ENCODE assay signal across 8 mouse cellular contexts in the genomic region with DNA sequence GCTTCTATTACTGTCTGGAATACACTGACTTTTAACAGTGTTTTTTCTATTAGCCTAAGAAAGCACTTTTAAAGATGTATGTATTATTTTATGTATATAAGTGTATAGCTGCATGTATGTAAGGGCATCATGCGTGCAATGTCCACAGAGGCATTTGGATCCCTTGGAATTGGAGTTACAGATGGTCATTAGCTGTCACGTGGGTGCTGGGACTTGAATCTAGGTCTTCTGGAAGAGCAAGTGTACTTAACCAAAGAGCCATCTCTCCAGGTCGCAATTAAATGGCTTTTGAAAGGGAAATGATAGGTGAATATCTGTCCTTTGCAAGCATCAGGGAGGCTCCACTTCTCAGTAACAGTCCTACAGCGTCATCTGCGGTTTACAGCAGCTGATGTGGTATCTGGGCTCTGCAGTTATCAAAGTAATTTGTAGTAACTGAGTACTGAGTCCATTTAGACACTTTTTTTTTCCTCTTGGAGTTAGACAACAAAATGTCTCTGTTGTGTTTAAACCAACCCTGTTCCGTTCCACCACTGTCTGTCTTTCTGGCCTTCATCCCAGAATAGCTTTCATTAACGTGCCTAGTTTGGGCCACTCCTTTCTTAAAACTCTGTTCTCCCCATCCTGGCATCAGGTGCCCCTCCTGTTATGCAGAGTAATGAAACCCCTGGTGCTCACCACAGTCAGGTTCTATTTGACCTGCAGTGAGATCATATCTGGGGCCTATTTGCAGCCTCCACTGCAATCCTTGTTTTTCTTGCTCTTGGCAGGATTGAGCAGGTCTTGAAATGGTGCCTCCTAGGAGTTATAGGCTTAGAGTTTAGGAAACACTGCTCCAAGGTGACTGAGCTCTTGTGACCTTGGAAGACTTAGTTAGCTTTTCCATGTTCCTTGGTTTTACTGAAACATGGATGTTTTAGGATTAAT. TPM values are rescaled to one million over a fixed set of nuclear protein-coding genes. Genes with fewer than 3 reads are reported as not detected.
DNase-seq lines count a peak whose midpoint lies in the region; ATAC-seq and TF ChIP-seq lines count a peak whose summit lies in the region.

No protein-coding gene starts in this region.

- peak overlapping the region; percentile 85 for H3K4me3 ChIP-seq in gastrocnemius, adult 2 months
- no peak overlapping the region; the same call in 1 of the 2 replicates for H3K4me3 ChIP-seq in hindbrain, embryonic 16.5 days (ENCODE audit: low read length)

- peaks cover 21% of the 10 kb centered on the region for H3K4me1 ChIP-seq in hindbrain, embryonic 16.5 days (ENCODE audit: control insufficient read depth, insufficient read depth, low read depth, low read length)

- H3K27me3 ChIP-seq in hindbrain, embryonic 16.5 days (replicated peaks; ENCODE audit: control insufficient read depth, insufficient read depth, low read length) = no peaks in the 10 kb centered on the region

- no peak for ATAC-seq in hindbrain, embryonic 16.5 days
- peak; percentile 55 for ATAC-seq in megakaryocyte progenitor cell, adult 5-6 weeks (replicated peaks; ENCODE audit: poor library complexity)

- no peak for TF ChIP-seq CTCF in gastrocnemius, adult 2 months (IDR thresholded peaks at IDR 0.05)

- 77% methylated on average over 7 of the region's 7 CpGs for WGBS in hindbrain, embryonic 16.5 days

- peak overlapping the region; percentile 77 for H3K4me2 ChIP-seq in hindbrain, embryonic 16.5 days (ENCODE audit: low read length)

- DNase-seq in gastrocnemius, adult 2 months = no peak
- DNase-seq in gastrocnemius, postnatal 25 days = no peak
- DNase-seq in MEL-GATA-1-ER (ENCODE audit: extremely low read depth, low read depth) = peak; percentile 70
- DNase-seq in left cerebral cortex, postnatal 4 days = no peak
- no peak for DNase-seq in gastrocnemius, postnatal 10 days
- DNase-seq in layer of hippocampus, postnatal 36 days = no peak

- intact Hi-C loops in gastrocnemius, adult 2 months (cut with DNase I) = loop anchor here (5.0 kb wide), 1 partner anchor 39 kb away; a partner anchor contains a TSS
- intact Hi-C loops in left cerebral cortex, postnatal 4 days (cut with DNase I) = loop anchor here (10.0 kb wide), 1 partner anchor 207 kb away; no protein-coding TSS in a partner anchor

- no peaks in the 10 kb centered on the region for H3K9me3 ChIP-seq in hindbrain, embryonic 16.5 days (ENCODE audit: control insufficient read depth, low read length)

- peaks cover 1% of the 10 kb centered on the region; the same call in 1 of the 2 replicates for H3K36me3 ChIP-seq in hindbrain, embryonic 16.5 days (ENCODE audit: control insufficient read depth, insufficient read depth, low read length)

- no peak overlapping the region for H3K9ac ChIP-seq in hindbrain, embryonic 16.5 days (ENCODE audit: low read depth, low read length)

- peak overlapping the region; percentile 97 for H3K27ac ChIP-seq in gastrocnemius, adult 2 months
- peak overlapping the region; percentile 55; the same call in 1 of the 2 replicates for H3K27ac ChIP-seq in hindbrain, embryonic 16.5 days (ENCODE audit: low read depth, low read length)

RNA-seq across cellular contexts. Expression of a gene that starts 14.9 kb away (rescaled TPM):
- 10 to 100 TPM; 28.7 to 31.2 TPM for total RNA-seq in gastrocnemius, adult 2 months (2021)
- 10 to 100 TPM; 29.7 to 43.1 TPM for total RNA-seq in gastrocnemius, postnatal 25 days (2021)
- 98.0 and 99.8 TPM in 2 replicates for polyA plus RNA-seq in hindbrain, embryonic 16.5 days (2015; fragmentation: Nextera tagmentation; extraction: Ambion mirVana)
- total RNA-seq in megakaryocyte progenitor cell, adult 5-6 weeks (2015) = 233 and 245 TPM in 2 replicates
- 309 and 383 TPM in 2 replicates for total RNA-seq in megakaryocyte progenitor cell, adult 5-6 weeks (2017)
- 10 to 100 TPM; 29.4 to 31.3 TPM for total RNA-seq in left cerebral cortex, postnatal 4 days (2021)
- total RNA-seq in gastrocnemius, postnatal 10 days (2021) = 10 to 100 TPM; 44.1 to 46.0 TPM
- total RNA-seq in layer of hippocampus, postnatal 36 days (2021) = 10 to 100 TPM; 43.2 to 49.3 TPM

RNA-seq across cellular contexts. Expression of a gene that starts 37.5 kb away (rescaled TPM):
- total RNA-seq in gastrocnemius, adult 2 months (2021) = 10 to 100 TPM; 39.6 to 40.2 TPM
- 10 to 100 TPM; 21.7 to 24.0 TPM for total RNA-seq in gastrocnemius, postnatal 25 days (2021)
- 7.9 and 10.6 TPM in 2 replicates for polyA plus RNA-seq in hindbrain, embryonic 16.5 days (2015; fragmentation: Nextera tagmentation; extraction: Ambion mirVana)
- total RNA-seq in megakaryocyte progenitor cell, adult 5-6 weeks (2015) = 7.0 and 13.5 TPM in 2 replicates
- total RNA-seq in megakaryocyte progenitor cell, adult 5-6 weeks (2017) = 11.1 and 18.0 TPM in 2 replicates
- 10 to 100 TPM; 25.8 to 26.5 TPM for total RNA-seq in left cerebral cortex, postnatal 4 days (2021)
- total RNA-seq in gastrocnemius, postnatal 10 days (2021) = 10 to 100 TPM; 17.7 to 18.9 TPM
- 100 to 1,000 TPM; 113 to 114 TPM for total RNA-seq in layer of hippocampus, postnatal 36 days (2021)

Comparison
In these comparisons a context has a peak if more than half of its experiments do, and no peak if none do; other contexts are left out.
1. RNA of a gene that starts 14.9 kb away (total RNA-seq): 233 to 383 TPM in megakaryocyte progenitor cell, adult 5-6 weeks; 43.2 to 49.3 TPM in layer of hippocampus, postnatal 36 days, 44.1 to 46.0 TPM in gastrocnemius, postnatal 10 days, 29.7 to 43.1 TPM in gastrocnemius, postnatal 25 days, 29.4 to 31.3 TPM in left cerebral cortex, postnatal 4 days and 28.7 to 31.2 TPM in gastrocnemius, adult 2 months; every median in the first group is over 4 times any median in the second.